Mouse (Mus musculus) cerebral cortex, adult 2 months (tissue): Measurements from ENCODE around the gene Abcb8.

Experiments used
- WGBS: fragments of 180-500 bp; shearing (Covaris S2); methylation state at CpG from one replicate; pipeline ENCODE4 v1.1.7; 2018; 5-methylcytosine and 5-hydroxymethylcytosine counted together

Abcb8 gene

GRCm38 (mm10) chr5:24393392-24393997, at the start of gene Abcb8:
Abcb8 (plus strand) TSS chr5:24393663.
- WGBS, result 24% methylated on average over 7 of the region's 7 CpGs

GRCm38 (mm10) chr5:24343977-24344436, 49.5 kb upstream of the Abcb8 start:
- WGBS, result 49% methylated on average over 2 of the region's 2 CpGs

GRCm38 (mm10) chr5:24344477-24345051, 48.9 kb upstream of the Abcb8 start:
- 38% methylated on average over 12 of the region's 12 CpGs for WGBS

- WGBS, result 93% methylated on average over 7 of the region's 7 CpGs
Measured at GRCm38 (mm10) chr5:24346313-24346712, 47.1 kb upstream of the Abcb8 start.

- WGBS, result 77% methylated on average over 7 of the region's 7 CpGs
Measured at GRCm38 (mm10) chr5:24347186-24347875, 46.1 kb upstream of the Abcb8 start.

- WGBS, result under 1% methylated on average over 41 of the region's 41 CpGs
Measured at GRCm38 (mm10) chr5:24348128-24348527, 45.3 kb upstream of the Abcb8 start.

GRCm38 (mm10) chr5:24348546-24348945, 44.9 kb upstream of the Abcb8 start:
- WGBS, result 1% methylated on average over 30 of the region's 30 CpGs

GRCm38 (mm10) chr5:24350073-24350472, 43.4 kb upstream of the Abcb8 start:
- 73% methylated on average over 3 of the region's 3 CpGs for WGBS

GRCm38 (mm10) chr5:24350531-24351250, 42.8 kb upstream of the Abcb8 start:
- 42% methylated on average over 15 of the region's 15 CpGs for WGBS

GRCm38 (mm10) chr5:24351278-24351677, 42.2 kb upstream of the Abcb8 start, which contains the start of gene Kcnh2:
Kcnh2 (minus strand) TSS chr5:24351604.
- WGBS, result under 1% methylated on average over 53 of the region's 53 CpGs

- WGBS, result under 1% methylated on average over 40 of the region's 41 CpGs
Measured at GRCm38 (mm10) chr5:24351701-24352171, 41.7 kb upstream of the Abcb8 start.

- 14% methylated on average over 24 of the region's 24 CpGs for WGBS
Measured at GRCm38 (mm10) chr5:24352251-24352859, 41.1 kb upstream of the Abcb8 start.

GRCm38 (mm10) chr5:24353327-24353726, 40.1 kb upstream of the Abcb8 start:
- 55% methylated on average over 4 of the region's 4 CpGs for WGBS

- 27% methylated on average over 4 of the region's 4 CpGs for WGBS
Measured at GRCm38 (mm10) chr5:24356764-24357163, 36.7 kb upstream of the Abcb8 start.

- WGBS, result 33% methylated on average over 7 of the region's 7 CpGs
Measured at GRCm38 (mm10) chr5:24357461-24357860, 36.0 kb upstream of the Abcb8 start.

GRCm38 (mm10) chr5:24360792-24361454, 32.5 kb upstream of the Abcb8 start:
- WGBS, result 4% methylated on average over 7 of the region's 7 CpGs

GRCm38 (mm10) chr5:24363467-24363866, 30.0 kb upstream of the Abcb8 start:
- 74% methylated on average over 2 of the region's 2 CpGs for WGBS

- WGBS, result 76% methylated on average over 3 of the region's 3 CpGs
Measured at GRCm38 (mm10) chr5:24364061-24364460, 29.4 kb upstream of the Abcb8 start.

- 63% methylated on average over 12 of the region's 12 CpGs for WGBS
Measured at GRCm38 (mm10) chr5:24364508-24364907, 29.0 kb upstream of the Abcb8 start, which contains the start of gene Nos3. Nos3 (plus strand) TSS chr5:24364810.

GRCm38 (mm10) chr5:24364963-24365362, 28.5 kb upstream of the Abcb8 start:
- WGBS, result 82% methylated on average over 10 of the region's 10 CpGs

- WGBS, result 64% methylated on average over 5 of the region's 5 CpGs
Measured at GRCm38 (mm10) chr5:24365528-24365927, 27.9 kb upstream of the Abcb8 start.
